Mouse (Mus musculus): Measurements from ENCODE around the gene Sbk3. TPM values are rescaled to one million over a fixed set of nuclear protein-coding genes. Genes with fewer than 3 reads are reported as not detected.
"Not testable (repeated sequence)": the region's sequence is repeated elsewhere in the genome, so short reads cannot be mapped to it uniquely, and the experiment has no call there.

The Sbk3 gene
- under 1 TPM; 0.59 to 0.66 TPM for total RNA-seq (2021)

DNA sequence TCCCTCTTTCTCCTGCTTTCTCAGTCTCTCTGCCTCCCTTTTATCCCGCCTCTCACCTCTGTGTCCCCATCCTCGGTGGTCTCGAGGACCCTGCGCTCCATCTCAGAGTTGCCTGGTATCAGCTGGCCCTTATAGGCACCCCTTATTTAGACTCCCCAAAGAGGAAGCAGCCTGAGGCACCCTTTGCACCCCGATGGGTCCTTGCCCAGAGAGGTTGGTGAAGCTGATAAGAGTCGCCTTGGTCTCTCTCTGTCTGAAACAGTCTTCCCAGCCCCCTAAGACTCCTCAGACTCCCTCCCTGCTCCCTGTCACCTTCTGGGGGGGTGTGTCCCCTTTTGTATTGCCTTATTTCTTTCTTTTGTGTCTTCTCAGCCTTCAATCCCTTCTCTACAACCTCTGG lies at the start of gene Sbk3:
Sbk3 (minus strand) TSS at position 101 of the 400 bp plus-strand sequence.
- no peak for DNase-seq (ENCODE audit: extremely low spot score in 1 of 2, low spot score in 1 of 2)

DNA sequence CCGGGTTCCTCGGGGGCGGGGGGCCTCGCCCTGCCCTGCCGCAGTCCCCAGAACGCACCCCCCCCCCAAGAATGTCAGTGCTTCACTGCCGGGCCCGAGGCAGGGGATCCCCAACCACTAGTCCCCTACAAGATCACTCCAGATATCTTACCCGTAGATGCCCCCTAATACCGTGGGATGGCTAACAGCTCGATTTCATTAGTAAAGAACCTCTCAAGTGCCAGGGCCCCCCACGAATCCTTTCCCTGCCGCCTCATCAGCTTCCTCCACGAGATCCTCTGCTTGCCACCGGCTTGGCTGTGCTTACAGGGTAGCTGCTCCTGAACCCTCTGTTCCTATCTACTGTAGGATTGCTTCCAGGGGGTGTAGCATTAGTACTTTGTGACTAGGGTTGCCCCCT lies 49.7 kb upstream of the Sbk3 start:
- DNase-seq (ENCODE audit: extremely low spot score in 1 of 2, low spot score in 1 of 2), result no peak

DNA sequence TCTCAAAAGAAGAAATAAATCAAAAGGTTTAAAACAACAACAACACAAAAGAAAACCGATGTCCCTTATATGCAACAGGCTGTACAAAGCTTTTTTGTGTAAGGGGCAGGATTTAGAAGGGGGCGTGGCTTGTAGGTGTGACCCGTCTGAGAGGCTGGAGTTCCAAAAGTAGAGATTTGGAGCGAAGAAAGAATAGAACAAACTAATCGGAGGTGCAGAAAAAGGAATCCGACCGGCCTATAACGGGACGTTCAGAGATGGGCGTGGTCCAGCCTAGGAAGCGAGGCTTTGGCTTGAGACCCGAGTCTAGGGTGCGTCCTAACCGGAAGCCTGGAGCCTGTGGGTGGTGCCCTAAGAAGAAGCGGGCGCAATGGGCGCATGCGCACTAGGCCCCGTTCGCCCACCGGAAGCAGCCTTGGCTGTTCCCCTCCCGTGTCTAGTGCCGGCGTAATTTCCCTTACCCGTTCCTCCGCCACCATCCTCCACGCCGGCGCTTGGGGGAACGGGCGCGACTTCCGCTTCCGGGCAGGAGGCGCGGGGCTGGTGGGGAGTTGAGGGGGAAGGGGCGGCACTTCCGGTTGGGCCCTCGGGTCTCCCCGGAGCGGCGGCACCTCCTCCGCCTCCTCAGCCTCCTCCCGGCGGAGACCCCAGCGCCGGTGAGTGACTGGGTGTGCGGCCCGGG lies 49.2 kb upstream of the Sbk3 start, which contains the start of the genes Zfp865 and Ccdc106:
Zfp865 (plus strand) TSS at position 377 of the 682 bp plus-strand sequence.
Ccdc106 (plus strand) TSS at position 554 of the 682 bp plus-strand sequence.
- peak; percentile 96 to 98 for DNase-seq (ENCODE audit: extremely low spot score in 1 of 2, low spot score in 1 of 2)

DNA sequence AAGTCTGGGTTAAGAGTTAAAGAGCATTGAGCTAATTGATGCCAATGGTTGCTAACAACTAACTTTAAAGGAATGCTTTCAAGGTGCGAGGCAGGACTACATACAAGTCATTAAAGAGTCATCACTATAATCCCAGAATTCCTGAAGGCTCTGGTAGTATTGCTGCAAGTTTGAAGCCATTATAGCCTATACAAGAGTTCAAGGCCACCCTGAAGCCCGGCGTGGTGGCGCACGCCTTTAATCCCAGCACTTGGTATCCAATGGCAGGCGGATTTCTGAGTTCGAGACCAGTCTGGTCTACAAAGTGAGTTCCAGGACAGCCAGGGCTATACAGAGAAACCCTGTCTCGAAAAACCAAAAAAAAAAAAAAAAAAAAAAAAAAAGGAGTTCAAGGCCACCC lies 48.6 kb upstream of the Sbk3 start:
- DNase-seq (ENCODE audit: extremely low spot score in 1 of 2, low spot score in 1 of 2), result not testable (repeated sequence)

DNA sequence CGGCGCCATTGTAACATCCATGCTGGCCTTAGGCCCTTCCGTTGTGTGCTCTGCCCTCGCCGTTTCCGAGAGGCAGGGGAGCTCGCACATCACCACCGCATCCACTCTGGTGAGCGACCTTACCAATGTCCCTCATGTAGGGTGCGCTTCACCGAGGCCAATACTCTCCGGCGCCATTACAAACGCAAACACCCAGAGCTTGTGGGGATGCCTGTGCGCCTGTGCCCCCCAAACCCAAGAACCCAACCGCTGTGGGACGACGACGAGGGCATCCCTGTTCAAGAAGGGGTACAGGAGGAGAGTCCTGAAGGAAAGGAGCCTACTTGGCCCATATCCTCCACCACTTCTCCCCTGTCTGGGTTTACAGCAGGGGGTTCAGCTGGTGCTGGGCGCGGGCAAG lies 47.0 kb upstream of the Sbk3 start:
- DNase-seq (ENCODE audit: extremely low spot score in 1 of 2, low spot score in 1 of 2), result no peak

DNA sequence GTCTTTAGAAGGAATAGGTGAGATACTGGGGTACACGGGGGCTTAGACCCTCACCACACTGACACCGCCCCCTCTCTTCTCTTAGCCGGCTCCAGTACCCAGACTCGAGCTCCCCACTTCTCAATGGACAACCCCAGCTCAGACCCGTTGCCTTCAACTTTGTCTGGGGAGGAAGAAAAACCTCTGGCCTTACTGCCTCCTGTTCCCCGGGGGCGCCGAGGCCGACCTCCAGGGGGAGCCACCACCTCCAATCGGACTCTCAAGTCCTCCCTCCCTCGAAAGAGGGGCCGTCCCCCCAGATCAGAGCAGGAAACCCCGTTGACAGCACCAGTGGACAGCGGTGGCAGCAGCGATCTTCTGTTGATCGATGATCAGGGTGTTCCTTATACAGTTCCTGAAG lies 46.4 kb upstream of the Sbk3 start:
- no peak for DNase-seq (ENCODE audit: extremely low spot score in 1 of 2, low spot score in 1 of 2)

DNA sequence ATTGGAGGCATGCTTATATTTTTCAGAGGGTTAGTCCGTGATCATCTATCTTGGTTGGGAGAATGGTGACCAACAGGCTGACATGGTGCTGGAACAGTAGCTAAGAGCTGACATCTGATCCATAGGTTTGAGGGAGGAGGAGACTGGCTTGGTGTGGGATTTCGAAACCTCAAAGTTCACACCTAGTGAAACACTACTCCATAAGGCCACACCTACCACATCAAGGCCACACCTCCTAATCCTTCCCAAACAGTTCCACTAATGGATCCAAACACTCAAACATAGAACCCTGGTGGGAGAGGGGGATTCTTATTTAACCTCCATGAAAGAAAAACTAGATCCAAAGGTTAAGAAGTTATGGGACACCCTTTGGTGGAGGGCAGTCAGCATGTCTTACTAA lies 46.0 kb upstream of the Sbk3 start:
- DNase-seq (ENCODE audit: extremely low spot score in 1 of 2, low spot score in 1 of 2), result no peak

DNA sequence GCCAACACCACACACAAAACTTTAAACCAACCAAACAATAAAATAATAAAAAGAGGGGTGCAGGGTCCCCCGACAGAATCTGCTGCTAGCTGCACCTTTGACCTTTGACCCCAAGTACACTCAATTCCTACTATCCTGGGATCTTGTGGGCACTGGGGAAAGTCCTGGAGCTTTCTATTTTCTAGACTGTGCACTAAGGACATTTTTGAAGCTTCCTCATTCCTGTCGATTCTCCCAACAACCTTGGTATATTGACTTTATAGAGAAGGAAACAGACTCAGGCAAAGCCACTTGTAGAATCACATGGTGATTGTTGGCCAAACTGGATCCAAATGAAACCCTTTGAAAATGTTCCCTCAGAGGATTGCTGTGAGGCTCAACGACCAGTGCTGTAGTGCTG lies 45.1 kb upstream of the Sbk3 start:
- DNase-seq (ENCODE audit: extremely low spot score in 1 of 2, low spot score in 1 of 2), result no peak

DNA sequence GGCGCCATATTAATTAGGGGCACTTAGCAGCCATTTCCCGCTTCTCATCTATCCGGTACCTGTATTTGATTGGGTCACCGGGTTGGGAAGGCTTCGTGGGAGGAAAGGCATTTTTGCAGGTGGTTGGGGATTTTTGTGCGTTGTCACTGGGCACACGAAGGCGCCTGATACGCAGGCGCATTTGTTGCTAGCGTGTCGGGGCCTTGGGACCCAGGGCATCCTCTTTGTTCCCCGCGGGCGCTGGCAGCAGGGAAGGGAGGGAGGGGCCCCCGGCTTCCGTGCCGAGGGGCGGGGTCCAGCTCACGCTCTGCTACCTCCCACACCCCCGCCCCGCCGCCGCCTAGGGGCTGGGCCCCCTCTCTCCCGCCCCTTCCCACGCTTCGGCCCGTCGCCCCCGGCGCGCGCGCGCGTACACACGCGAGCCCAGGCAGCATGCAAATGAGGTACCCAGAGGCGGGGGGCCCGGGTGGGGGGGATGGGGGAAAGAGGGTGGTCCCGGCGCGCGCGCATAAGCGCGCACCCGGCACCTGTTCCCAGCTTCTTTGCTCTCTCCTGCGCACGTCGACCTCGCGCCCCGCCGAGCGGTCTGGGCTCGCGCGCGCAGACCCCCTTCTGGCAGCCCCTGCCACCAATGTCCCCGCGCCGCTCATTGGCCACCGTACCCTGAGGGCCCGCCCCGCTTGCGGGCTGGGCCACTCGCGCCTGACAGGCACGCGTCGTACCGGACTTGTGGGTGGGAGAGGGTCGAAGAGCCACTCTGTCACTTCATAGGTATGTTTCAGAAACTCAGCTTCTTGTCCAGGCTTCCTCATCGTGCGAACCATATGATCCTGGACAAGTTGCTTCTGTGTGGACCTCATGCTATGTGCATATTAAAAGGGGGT lies 44.4 kb upstream of the Sbk3 start, which contains the start of gene Gm44973:
Gm44973 (plus strand) TSS at position 379 of the 884 bp plus-strand sequence.
- peak; percentile 76 to 86 for DNase-seq (ENCODE audit: extremely low spot score in 1 of 2, low spot score in 1 of 2)

DNA sequence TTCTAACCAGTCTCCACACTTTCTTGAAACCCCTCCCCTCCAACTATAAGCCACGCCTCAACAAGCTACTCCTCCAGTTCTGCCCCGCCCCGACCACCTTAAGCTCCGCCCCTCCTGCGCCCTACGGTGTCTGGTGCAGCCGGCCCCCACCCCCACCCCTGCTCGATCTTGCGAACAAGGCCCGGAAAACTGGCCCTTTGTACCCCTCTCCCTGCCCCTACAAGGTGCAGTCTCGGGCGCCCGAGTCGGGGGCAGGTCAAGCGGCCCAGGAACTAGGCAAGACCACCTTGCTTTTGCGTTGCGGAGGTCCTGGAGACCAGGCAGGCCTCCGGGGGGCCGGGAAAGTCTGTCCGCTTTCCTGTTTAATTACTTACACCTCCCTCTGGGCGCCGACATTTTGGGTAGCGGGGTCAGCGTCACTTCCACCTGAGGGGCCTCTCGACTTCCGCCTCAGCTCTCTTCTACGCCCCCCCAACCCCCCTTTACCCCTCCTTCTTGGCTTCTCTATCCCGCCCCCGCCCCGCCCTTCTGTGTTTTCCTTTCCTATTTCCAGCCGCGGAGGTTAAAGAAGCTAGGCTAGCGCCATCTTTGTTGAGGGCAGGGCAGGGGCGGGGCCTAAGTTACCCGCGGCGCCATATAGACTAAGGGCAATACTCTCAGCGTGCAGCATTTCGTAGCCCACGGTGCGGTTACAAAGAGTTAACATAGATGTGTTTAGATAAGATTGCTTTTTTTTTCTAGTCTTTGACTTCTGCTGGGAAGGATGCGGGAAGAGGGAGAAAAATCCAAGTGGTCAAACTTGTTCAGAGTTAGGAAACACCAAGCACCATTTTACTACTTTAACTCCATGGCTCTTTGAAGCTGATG lies 43.5 kb upstream of the Sbk3 start, which contains the start of the genes Zfp524 and Fiz1:
Zfp524 (plus strand) TSS at position 165 of the 867 bp plus-strand sequence.
Fiz1 (minus strand) TSS at position 447 of the 867 bp plus-strand sequence.
- DNase-seq (ENCODE audit: extremely low spot score in 1 of 2, low spot score in 1 of 2), result peak; percentile 93

DNA sequence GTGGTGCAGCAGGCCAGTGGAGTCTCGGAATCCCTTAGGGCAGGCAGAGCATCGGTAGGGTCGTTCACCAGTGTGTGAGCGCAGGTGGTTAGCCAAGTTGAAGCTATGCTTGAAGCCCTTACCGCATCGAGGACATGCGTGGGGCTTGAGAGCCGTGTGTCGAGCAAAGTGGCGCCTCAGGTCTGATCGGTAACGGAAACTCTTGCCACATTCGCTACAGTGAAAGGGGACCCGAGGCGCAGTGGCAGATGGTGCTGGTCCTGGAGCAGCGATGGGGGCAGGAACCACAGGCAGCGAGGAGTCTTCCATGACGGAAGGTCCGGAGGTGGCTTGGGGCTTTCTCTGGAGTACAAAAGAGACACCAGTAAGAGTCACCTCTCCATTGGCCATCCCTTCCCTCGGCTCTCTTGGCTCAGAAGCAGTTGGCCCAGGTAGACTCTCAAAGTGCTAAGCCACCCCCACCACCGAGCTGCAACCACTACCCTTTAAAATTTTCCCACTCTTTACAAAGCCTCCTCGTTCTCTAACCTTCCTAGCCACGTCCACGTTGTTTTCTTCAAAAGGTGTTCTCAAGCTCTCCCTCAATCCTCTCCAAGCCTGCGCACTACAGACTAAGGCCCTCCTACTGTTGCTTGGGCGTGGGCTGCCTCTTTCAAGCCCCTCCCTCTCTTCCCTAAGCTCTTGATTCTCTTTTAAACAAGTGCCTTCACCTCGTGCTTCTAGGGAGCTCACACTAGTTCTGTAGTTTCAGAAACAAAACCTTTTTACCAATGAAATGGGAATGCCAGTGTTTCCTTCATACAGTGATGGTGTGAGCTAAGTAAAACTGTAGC lies 41.9 kb upstream of the Sbk3 start:
- no peak for DNase-seq (ENCODE audit: extremely low spot score in 1 of 2, low spot score in 1 of 2)

DNA sequence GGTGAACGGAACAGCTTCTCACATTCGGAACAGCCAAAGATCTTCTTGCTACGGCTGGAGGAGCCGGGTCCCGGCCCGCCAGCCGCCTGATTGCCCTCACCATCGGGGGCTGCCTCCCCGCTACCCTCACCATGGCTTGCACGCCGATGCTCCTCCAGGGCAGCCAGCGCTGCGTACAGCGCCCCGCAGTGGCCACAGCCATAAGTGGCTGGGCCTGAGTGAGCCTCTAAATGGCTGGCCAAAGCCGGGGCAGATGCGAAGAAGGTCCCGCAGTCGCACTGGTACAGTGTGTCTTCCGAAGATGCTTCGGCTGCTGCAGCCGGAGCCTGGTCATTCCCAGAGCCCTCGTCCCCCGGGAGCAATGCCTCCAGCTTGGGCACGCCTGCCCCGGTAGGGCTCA lies 37.3 kb upstream of the Sbk3 start:
- DNase-seq (ENCODE audit: extremely low spot score in 1 of 2, low spot score in 1 of 2), result no peak

DNA sequence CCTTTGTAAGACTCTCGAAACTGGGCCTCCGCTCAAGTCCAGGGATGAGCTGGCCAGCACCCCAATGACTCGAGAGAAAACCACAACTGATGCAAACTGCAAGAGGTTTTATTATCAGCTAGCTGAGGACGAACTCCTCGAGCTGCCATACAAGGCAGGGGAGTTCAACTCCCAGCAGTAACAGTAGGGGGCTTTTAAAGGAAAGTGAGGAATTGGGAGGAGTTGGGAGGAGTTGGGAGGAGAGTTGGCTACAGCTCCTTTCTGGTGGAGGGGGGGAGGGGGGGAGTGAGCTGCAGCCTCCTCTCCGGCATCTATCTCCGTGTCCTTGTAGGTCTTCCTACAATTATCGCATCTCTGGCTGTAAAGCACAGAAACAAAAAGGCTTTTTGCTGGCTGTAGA lies 31.9 kb upstream of the Sbk3 start:
- DNase-seq (ENCODE audit: extremely low spot score in 1 of 2, low spot score in 1 of 2), result not testable (repeated sequence)

DNA sequence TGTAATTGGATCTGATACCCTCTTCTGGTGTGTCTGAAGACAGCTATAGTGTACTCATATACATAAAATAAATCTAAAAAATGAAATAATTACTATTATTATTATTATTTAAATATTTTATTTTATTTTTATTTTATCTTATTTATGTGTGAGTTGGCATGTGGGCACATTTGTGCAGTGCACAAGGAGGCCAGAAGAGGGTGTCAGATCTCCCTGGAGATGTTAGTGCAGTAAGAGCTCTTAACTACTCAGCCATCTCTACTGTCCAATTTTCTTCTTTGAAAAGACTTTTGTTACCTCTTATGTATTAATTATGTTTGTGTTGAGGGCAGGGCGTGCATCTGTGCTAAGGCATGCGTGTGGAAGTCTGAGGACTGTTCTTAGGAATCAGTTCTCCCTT lies 28.9 kb upstream of the Sbk3 start:
- no peak for DNase-seq (ENCODE audit: extremely low spot score in 1 of 2, low spot score in 1 of 2)

DNA sequence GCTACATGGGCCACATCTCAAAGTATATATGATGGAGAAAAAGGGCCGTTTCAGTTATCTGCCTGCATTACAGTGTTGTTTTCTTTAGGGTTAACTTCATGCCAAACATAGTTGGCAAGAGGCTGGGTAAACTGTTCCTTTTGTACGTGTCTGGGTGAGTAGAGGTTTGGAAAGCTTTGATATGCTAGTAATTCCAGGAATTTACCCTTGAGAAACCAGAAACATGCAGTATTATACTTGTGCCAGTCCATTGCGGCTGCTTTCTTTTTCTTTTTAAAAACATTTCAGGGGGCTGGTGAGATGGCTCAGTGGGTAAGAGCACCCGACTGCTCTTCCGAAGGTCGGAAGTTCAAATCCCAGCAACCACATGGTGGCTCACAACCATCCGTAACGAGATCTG lies 26.0 kb upstream of the Sbk3 start:
- DNase-seq (ENCODE audit: extremely low spot score in 1 of 2, low spot score in 1 of 2), result no peak

DNA sequence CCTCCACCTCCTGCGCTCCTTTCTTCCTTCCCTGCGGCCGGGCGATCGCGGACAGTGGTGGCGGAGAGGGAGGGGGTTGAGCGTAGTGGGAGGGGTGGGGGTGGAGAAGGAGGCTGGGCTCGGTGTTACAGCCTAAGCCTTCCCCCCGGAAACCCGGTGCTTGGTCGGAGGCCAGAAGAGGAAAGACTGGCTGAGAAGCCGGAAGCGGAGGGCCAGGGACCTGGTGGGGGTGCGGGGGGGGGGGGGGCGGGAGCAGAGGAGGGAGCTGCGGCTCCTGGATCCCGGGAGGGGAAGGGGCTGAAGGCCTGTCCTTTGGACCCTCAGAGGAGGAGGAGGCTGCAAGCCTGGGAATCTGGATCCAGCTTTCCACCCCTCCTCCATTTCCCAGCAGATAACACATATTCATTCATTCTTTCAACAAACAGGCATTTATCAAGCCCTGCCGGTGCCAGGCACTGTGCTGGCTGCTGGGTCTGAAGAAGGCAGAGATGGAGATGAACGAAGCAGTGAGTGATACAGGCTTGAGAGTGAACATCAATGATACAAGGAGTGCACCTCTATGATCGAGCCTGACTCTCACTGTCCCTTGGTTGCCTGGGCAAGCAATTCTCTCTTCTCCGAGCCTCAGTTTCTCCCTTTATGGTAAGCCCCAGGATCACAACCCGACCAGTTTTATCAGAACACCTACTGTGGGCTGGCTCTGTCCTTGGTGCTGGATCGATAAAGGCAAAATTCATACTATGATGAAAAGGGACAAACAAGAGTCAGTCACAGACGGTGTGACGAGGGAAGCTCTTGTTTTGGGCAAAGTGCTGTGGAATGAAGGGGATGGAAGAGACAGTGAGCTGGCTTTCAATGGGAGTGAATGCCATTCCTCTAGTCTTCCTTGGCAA lies 25.3 kb upstream of the Sbk3 start, which contains the start of gene Zfp579:
Zfp579 (minus strand) TSS at position 156 of the 893 bp plus-strand sequence.
- DNase-seq (ENCODE audit: extremely low spot score in 1 of 2, low spot score in 1 of 2), result peak; percentile 96 to 97

DNA sequence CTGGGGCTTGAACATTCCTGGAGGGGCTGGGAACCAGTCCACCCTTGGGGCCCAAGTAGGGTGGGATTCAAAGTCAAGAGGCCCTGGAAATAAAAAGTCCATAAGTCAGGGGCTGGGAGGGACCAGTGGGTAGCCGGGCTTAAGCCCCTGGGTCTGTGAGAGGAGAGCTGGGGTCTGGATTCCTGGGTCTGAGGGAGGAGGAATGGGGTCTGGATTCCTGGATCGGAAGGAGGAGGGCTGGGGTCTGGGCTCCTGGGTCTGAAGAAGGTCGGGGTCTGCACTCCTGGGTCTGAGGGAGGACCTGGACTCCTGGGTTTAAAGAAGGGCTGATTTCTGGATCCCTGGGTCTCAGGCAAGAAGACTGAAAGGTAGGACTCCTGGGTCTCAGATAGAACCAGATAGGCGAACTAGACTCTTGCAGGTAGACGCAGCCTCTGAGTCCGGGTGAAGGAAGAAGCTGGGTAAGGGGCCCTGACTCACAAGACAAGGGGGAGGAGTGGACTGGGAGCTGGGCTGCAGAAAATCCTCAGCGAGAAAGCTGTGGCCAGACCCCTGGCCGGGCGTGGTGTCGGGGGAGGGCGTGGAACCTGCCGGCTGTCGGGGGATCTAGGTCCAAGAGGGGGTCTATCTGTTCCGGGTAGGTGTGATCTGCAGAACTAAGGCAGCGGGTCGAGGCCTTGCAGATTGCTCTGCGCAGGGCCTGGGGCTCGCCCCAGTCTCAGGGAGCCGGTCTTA lies 24.5 kb upstream of the Sbk3 start:
- DNase-seq (ENCODE audit: extremely low spot score in 1 of 2, low spot score in 1 of 2), result no peak
